Mouse (Mus musculus) MEL (cell line): Measurements from ENCODE around the gene Sin3b. TPM values are rescaled to one million over a fixed set of nuclear protein-coding genes. Genes with fewer than 3 reads are reported as not detected.
A peak's percentile ranks its signal among the peaks of the same experiment; 100 is the strongest.

ENCODE experiments used
- DNase-seq: peaks from one replicate; pipeline ENCODE4 v3.0.0; 2011; ENCODE audit warnings: low read depth, low spot score
- H3K27ac ChIP-seq: 2 replicates; pipeline ENCODE4 v1.5.1; 2012; ENCODE audit warnings: low read depth, mild to moderate bottlenecking, control low read depth, low read length, moderate library complexity; ENCODE audit not compliant: control insufficient read depth
- H3K27me3 ChIP-seq, 2 experiments: fragments of 150-350 bp in 1 of 2; sonication (generic) in 1 of 2; 2 replicates each; pipeline ENCODE4 v1.6.1; 2012; ENCODE audit warnings: low read length in 2 of 2, mild to moderate bottlenecking in 2 of 2, improper control_type of control experiment in 1 of 2, moderate library complexity in 1 of 2; ENCODE audit not compliant: insufficient read depth in 2 of 2, control insufficient read depth in 1 of 2
- H3K36me3 ChIP-seq, 2 experiments: 2 replicates each; pipeline ENCODE4 v1.6.1; 2012 to 2014; ENCODE audit warnings: low read length in 2 of 2, improper control_type of control experiment in 1 of 2, inconsistent platforms in 1 of 2, mild to moderate bottlenecking in 1 of 2; ENCODE audit not compliant: insufficient read depth in 2 of 2, control insufficient read depth in 1 of 2
- H3K4me1 ChIP-seq, 2 experiments: fragments of 150-350 bp in 1 of 2; sonication (generic) in 1 of 2; 2 replicates each; pipeline ENCODE4 v1.6.1; 2012; ENCODE audit warnings: low read length in 2 of 2, improper control_type of control experiment in 1 of 2, mild to moderate bottlenecking in 1 of 2; ENCODE audit not compliant: insufficient read depth in 2 of 2, control insufficient read depth in 1 of 2
- H3K4me3 ChIP-seq, 2 experiments: fragments of 150-350 bp in 1 of 2; sonication (generic) in 1 of 2; 2 replicates each; pipeline ENCODE4 v1.5.1; 2012; ENCODE audit warnings: low read depth in 2 of 2, low read length in 2 of 2, mild to moderate bottlenecking in 2 of 2, moderate library complexity in 2 of 2, control low read depth in 1 of 2, improper control_type of control experiment in 1 of 2; ENCODE audit not compliant: control insufficient read depth in 1 of 2, insufficient read depth in 1 of 2
- H3K79me2 ChIP-seq: 2 replicates; pipeline ENCODE4 v1.6.1; 2012; ENCODE audit warnings: mild to moderate bottlenecking, low read length, moderate library complexity; ENCODE audit not compliant: control insufficient read depth, poor library complexity, insufficient read depth
- H3K9ac ChIP-seq: 2 replicates; pipeline ENCODE4 v1.6.1; 2012; ENCODE audit warnings: low read depth, mild to moderate bottlenecking, control low read depth, low read length, moderate library complexity; ENCODE audit not compliant: control insufficient read depth, poor library complexity, severe bottlenecking
- H3K9me3 ChIP-seq: fragments of 150-350 bp; sonication (generic); replicated peaks from 2 replicates; pipeline ENCODE4 v1.6.1; 2012; ENCODE audit warnings: mild to moderate bottlenecking, low read length, improper control_type of control experiment, moderate library complexity; ENCODE audit not compliant: insufficient read depth
- BHLHE40 ChIP-seq: IDR thresholded peaks from 2 replicates; pipeline ENCODE4 v1.6.1; 2012; ENCODE audit warnings: low read depth, mild to moderate bottlenecking, inconsistent platforms, low read length, improper control_type of control experiment, borderline replicate concordance
- CHD2 ChIP-seq: IDR thresholded peaks from 2 replicates; pipeline ENCODE4 v1.6.1; 2011; ENCODE audit warnings: low read length, improper control_type of control experiment
- CTCF ChIP-seq, 3 experiments: IDR thresholded peaks in 2 of 3; conservative IDR thresholded peaks in 1 of 3; 2 replicates each; pipeline ENCODE4 v1.5.1; 2011 to 2012; ENCODE audit warnings: low read length in 3 of 3, low read depth in 2 of 3, mild to moderate bottlenecking in 2 of 3, improper control_type of control experiment in 1 of 3, inconsistent platforms in 1 of 3, mixed read lengths in 1 of 3, moderate library complexity in 1 of 3; ENCODE audit not compliant: control insufficient read depth in 1 of 3, insufficient read depth in 1 of 3, poor library complexity in 1 of 3, severe bottlenecking in 1 of 3
- ELF1 ChIP-seq: IDR thresholded peaks from 2 replicates; pipeline ENCODE4 v1.6.1; 2014; ENCODE audit warnings: low read depth, mild to moderate bottlenecking, inconsistent platforms, low read length, improper control_type of control experiment, moderate library complexity
- EP300 ChIP-seq, 2 experiments: IDR thresholded peaks; 2 replicates each; pipeline ENCODE4 v1.6.1; 2011; ENCODE audit warnings: improper control_type of control experiment in 2 of 2, low read length in 2 of 2, low read depth in 1 of 2, mild to moderate bottlenecking in 1 of 2
- GABPA ChIP-seq: IDR thresholded peaks from 2 replicates; pipeline ENCODE4 v1.6.1; 2012; ENCODE audit warnings: low read depth, mild to moderate bottlenecking, inconsistent platforms, low read length, improper control_type of control experiment, moderate library complexity
- JUND ChIP-seq: IDR thresholded peaks from 2 replicates; pipeline ENCODE4 v1.6.1; 2011; ENCODE audit warnings: low read depth, mild to moderate bottlenecking, improper control_type of control experiment, low read length
- MAZ ChIP-seq: IDR thresholded peaks from 2 replicates; pipeline ENCODE4 v1.6.1; 2012; ENCODE audit warnings: low read depth, mild to moderate bottlenecking, inconsistent platforms, low read length, improper control_type of control experiment
- MXI1 ChIP-seq: IDR thresholded peaks from 2 replicates; pipeline ENCODE4 v1.6.1; 2011; ENCODE audit warnings: mild to moderate bottlenecking, low read depth, low read length, improper control_type of control experiment
- MYC ChIP-seq: IDR thresholded peaks from 2 replicates; pipeline ENCODE4 v1.6.1; 2011; ENCODE audit warnings: low read depth, mild to moderate bottlenecking, low read length, improper control_type of control experiment, moderate library complexity
- POLR2AphosphoS2 ChIP-seq: IDR thresholded peaks from 2 replicates; pipeline ENCODE4 v1.6.1; 2011; ENCODE audit warnings: low read length, improper control_type of control experiment
- POLR2AphosphoS5 ChIP-seq: IDR thresholded peaks from 2 replicates; pipeline ENCODE4 v1.6.1; 2012; ENCODE audit warnings: low read depth, borderline replicate concordance, mild to moderate bottlenecking, inconsistent platforms, low read length, moderate library complexity, mixed read lengths
- RAD21 ChIP-seq: IDR thresholded peaks from 2 replicates; pipeline ENCODE4 v1.6.1; 2011; ENCODE audit warnings: mild to moderate bottlenecking, low read depth, low read length, improper control_type of control experiment
- RCOR1 ChIP-seq: IDR thresholded peaks from 2 replicates; pipeline ENCODE4 v1.6.1; 2012; ENCODE audit warnings: low read depth, mild to moderate bottlenecking, inconsistent platforms, low read length, improper control_type of control experiment
- SIN3A ChIP-seq: IDR thresholded peaks from 2 replicates; pipeline ENCODE4 v1.6.1; 2012; ENCODE audit warnings: low read length, improper control_type of control experiment, inconsistent platforms
- SMC3 ChIP-seq: IDR thresholded peaks from 2 replicates; pipeline ENCODE4 v1.6.1; 2011; ENCODE audit warnings: low read depth, low read length, improper control_type of control experiment
- TCF12 ChIP-seq: IDR thresholded peaks from 2 replicates; pipeline ENCODE4 v1.6.1; 2014; ENCODE audit warnings: low read depth, mild to moderate bottlenecking, inconsistent platforms, low read length, improper control_type of control experiment, moderate library complexity
- USF1 ChIP-seq: IDR thresholded peaks from 2 replicates; pipeline ENCODE4 v1.6.1; 2014; ENCODE audit warnings: low read depth, mild to moderate bottlenecking, inconsistent platforms, low read length, improper control_type of control experiment, moderate library complexity
- USF2 ChIP-seq, 2 experiments: IDR thresholded peaks; 2 replicates each; pipeline ENCODE4 v1.6.1; 2011 to 2012; ENCODE audit warnings: improper control_type of control experiment in 2 of 2, low read length in 2 of 2, borderline replicate concordance in 1 of 2, inconsistent platforms in 1 of 2, low read depth in 1 of 2, mild to moderate bottlenecking in 1 of 2; ENCODE audit not compliant: insufficient read depth in 1 of 2
- ZKSCAN1 ChIP-seq: IDR thresholded peaks from 2 replicates; pipeline ENCODE4 v1.6.1; 2012; ENCODE audit warnings: low read depth, mild to moderate bottlenecking, inconsistent platforms, low read length, improper control_type of control experiment, moderate library complexity
- ZMIZ1 ChIP-seq: IDR thresholded peaks from 2 replicates; pipeline ENCODE4 v1.6.1; 2012; ENCODE audit warnings: low read depth, mild to moderate bottlenecking, inconsistent platforms, low read length, improper control_type of control experiment, moderate library complexity
- polyA plus RNA-seq, 2 experiments: library from polyadenylated mRNA; stranded (reverse) in 1 of 2; unstranded in 1 of 2; fragments of >175 nt in 1 of 2; fragments of >200 nt in 1 of 2; gene quantifications; 2 replicates each; pipeline versions ENCODE4 v1.2.1 to v1.2.4; 2012; ENCODE audit warnings: low replicate concordance in 2 of 2, low read depth in 1 of 2; ENCODE audit not compliant: insufficient read length in 2 of 2, insufficient read depth in 1 of 2, missing spikeins in 1 of 2
- total RNA-seq: library from RNA; depleted of rRNA; stranded (reverse); fragments of 300-350 nt; gene quantifications from 2 replicates; pipeline ENCODE4 v1.2.3, GENCODE M21; 2012

Gene Sin3b
- total and polyA plus RNA-seq, 3 experiments = 115 to 139 TPM; not detected in 1

DNA sequence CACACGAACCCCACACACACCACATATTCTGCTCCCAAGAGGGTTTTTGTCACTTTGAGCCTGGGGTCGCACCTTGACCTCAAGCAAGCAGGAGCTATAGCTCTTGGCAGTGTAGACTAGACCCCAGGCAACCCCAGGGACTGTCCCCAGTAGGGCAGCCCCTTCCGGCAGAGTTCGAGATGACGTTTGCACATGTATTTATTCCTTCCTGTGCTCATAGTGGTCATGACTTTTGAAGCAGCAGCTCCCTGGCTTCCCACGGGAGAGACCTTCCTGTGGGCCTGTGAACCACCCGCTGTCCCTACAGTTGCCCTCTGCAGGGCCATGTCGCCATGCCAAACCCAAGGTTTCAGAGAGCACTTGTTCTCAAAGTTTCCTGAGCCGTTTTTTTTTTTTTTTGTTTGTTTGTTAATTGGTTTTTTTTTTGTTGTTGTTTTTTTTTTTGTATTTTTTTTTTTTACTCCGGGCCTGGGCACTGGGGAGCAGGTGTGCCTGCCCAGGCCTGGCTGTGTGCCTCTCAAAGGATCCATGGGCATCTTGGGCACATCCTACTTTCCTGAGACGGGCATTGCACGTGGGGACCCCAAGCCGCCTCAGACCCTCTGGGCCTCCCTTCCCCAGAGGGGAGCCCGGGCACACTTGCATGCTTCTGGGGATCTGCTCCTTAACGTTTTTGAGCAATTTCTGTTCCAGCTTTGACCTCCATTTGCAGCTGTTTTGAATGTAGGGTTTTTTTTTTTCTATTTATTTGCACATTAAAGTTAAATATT is 34.5 kb downstream of the Sin3b start:
- H3K27ac ChIP-seq = no peak overlapping the region

GRCm38 (mm10) chr8:72758310-72758709 is 35.2 kb downstream of the Sin3b start:
- Histone ChIP-seq H3K79me2 (no peaks in the 10 kb centered on the region), H3K9me3 (no peaks in the 10 kb centered on the region), H3K4me1 (no peaks in the 10 kb centered on the region), H3K27me3 (no peaks in the 10 kb centered on the region), H3K9ac (no peak overlapping the region), H3K36me3 (no peaks in the 10 kb centered on the region), H3K27ac (no peak overlapping the region), H3K4me3 (no peak overlapping the region)
- TF ChIP-seq USF1 (no peak), SMC3 (peak; percentile 29; the same call in 1 of the 2 replicates), CTCF (IDR thresholded peaks at IDR 0.05 in 2 of 3, conservative IDR thresholded peaks at IDR 0.05 in 1 of 3; ENCODE audit: control insufficient read depth in 1 of 3, insufficient read depth in 1 of 3, low read depth in 2 of 3, low read length in 3 of 3, poor library complexity in 1 of 3, severe bottlenecking in 1 of 3) (peak in 2 of 3 experiments; percentile 6 to 36; a peak in 1 of 6 replicates), RAD21 (peak; percentile 28)
- peak; percentile 16 for DNase-seq

More for the DNA sequence above, 34.5 kb downstream of the Sin3b start:
- no peak for DNase-seq
- Histone ChIP-seq H3K27me3 (no peaks in the 10 kb centered on the region), H3K9ac (no peak overlapping the region), H3K4me3 (no peak overlapping the region), H3K9me3 (no peaks in the 10 kb centered on the region), H3K36me3 (no peaks in the 10 kb centered on the region), H3K79me2 (no peaks in the 10 kb centered on the region), H3K4me1 (no peaks in the 10 kb centered on the region)
- no peak for TF ChIP-seq EP300 (IDR thresholded peaks at IDR 0.05; ENCODE audit: low read depth in 1 of 2, low read length in 2 of 2)
- TF ChIP-seq POLR2AphosphoS5 = no peak
- no peak for TF ChIP-seq MAZ
- TF ChIP-seq JUND = no peak
- no peak for TF ChIP-seq BHLHE40
- no peak for TF ChIP-seq CHD2
- no peak for TF ChIP-seq RCOR1
- no peak for TF ChIP-seq MXI1
- no peak for TF ChIP-seq ZKSCAN1
- TF ChIP-seq ELF1 = no peak
- no peak for TF ChIP-seq SMC3
- TF ChIP-seq TCF12 = no peak
- no peak for TF ChIP-seq MYC
- no peak for TF ChIP-seq RAD21
- TF ChIP-seq SIN3A = no peak
- TF ChIP-seq GABPA = no peak
- TF ChIP-seq ZMIZ1 = no peak
- TF ChIP-seq POLR2AphosphoS2 = no peak
- no peak for TF ChIP-seq USF2 (IDR thresholded peaks at IDR 0.05; ENCODE audit: borderline replicate concordance in 1 of 2, insufficient read depth in 1 of 2, low read depth in 1 of 2, low read length in 2 of 2)
